Mouse (Mus musculus) frontal cortex, adult 2 months (tissue): ENCODE data around the gene Bcap31. TPM values are rescaled to one million over a fixed set of nuclear protein-coding genes. Genes with fewer than 3 reads are reported as not detected.
"Not testable (repeated sequence)": the region's sequence is repeated elsewhere in the genome, so short reads cannot be mapped to it uniquely, and the experiment has no call there.

Source experiments
- DNase-seq, 2 experiments: peaks; one replicate each; pipeline ENCODE4 v3.0.0; 2022; ENCODE audit warnings: low spot score in 1 of 2; ENCODE audit errors: extremely low spot score in 1 of 2
- polyA plus RNA-seq: library from polyadenylated mRNA; depleted of rRNA; stranded (reverse); fragments of >200 nt; gene quantifications from 2 replicates; pipeline ENCODE4 v1.2.3, GENCODE M21; 2012; rRNA removed

The Bcap31 gene
- polyA plus RNA-seq = 77.3 and 81.6 TPM in 2 replicates

- DNase-seq = peak; percentile 78 to 86
These were observed at the start of gene Bcap31, which contains the start of gene Abcd1 for GRCm38 (mm10) chrX:73716109-73716661. Gene Bcap31 (minus strand): TSS chrX:73716175. Gene Abcd1 (plus strand): TSS chrX:73716597.

- DNase-seq = no peak
These were observed 49.3 kb upstream of the Bcap31 start for GRCm38 (mm10) chrX:73765311-73765710.

GRCm38 (mm10) chrX:73758611-73759290 is 42.8 kb upstream of the Bcap31 start:
- peak in 1 of 2 experiments; percentile 17 for DNase-seq

GRCm38 (mm10) chrX:73756334-73757140 is 40.6 kb upstream of the Bcap31 start, which contains the start of gene Plxnb3:
Gene Plxnb3 (plus strand): TSS chrX:73757090.
- no peak for DNase-seq

- no peak for DNase-seq
These were observed 33.0 kb upstream of the Bcap31 start for GRCm38 (mm10) chrX:73748977-73749376.

- DNase-seq = no peak
These were observed 29.0 kb upstream of the Bcap31 start for GRCm38 (mm10) chrX:73744774-73745481.

GRCm38 (mm10) chrX:73739841-73740240 is 23.9 kb upstream of the Bcap31 start:
- not testable (repeated sequence) for DNase-seq

- no peak for DNase-seq
These were observed 23.2 kb upstream of the Bcap31 start for GRCm38 (mm10) chrX:73739151-73739550.

- DNase-seq = no peak
These were observed 22.2 kb upstream of the Bcap31 start for GRCm38 (mm10) chrX:73738155-73738554.

- DNase-seq = no peak
These were observed 14.9 kb upstream of the Bcap31 start for GRCm38 (mm10) chrX:73730908-73731307.

GRCm38 (mm10) chrX:73718686-73719362 is 2.8 kb upstream of the Bcap31 start:
- DNase-seq = no peak

- no peak for DNase-seq
These were observed 2.3 kb upstream of the Bcap31 start for GRCm38 (mm10) chrX:73718271-73718670.

- DNase-seq = no peak
These were observed 1.7 kb upstream of the Bcap31 start for GRCm38 (mm10) chrX:73717667-73718066.

- no peak for DNase-seq
These were observed 952 bp upstream of the Bcap31 start for GRCm38 (mm10) chrX:73716709-73717545.

- DNase-seq = no peak
These were observed 383 bp downstream of the Bcap31 start for GRCm38 (mm10) chrX:73715476-73716108.

- no peak for DNase-seq
These were observed 15.5 kb downstream of the Bcap31 start for GRCm38 (mm10) chrX:73700472-73700871.

GRCm38 (mm10) chrX:73690917-73691629 is 24.9 kb downstream of the Bcap31 start:
- peak in 1 of 2 experiments; percentile 63 for DNase-seq

- DNase-seq = no peak
These were observed 30.3 kb downstream of the Bcap31 start for GRCm38 (mm10) chrX:73685629-73686028.
